Mouse (Mus musculus) ovary, postnatal 10 days (tissue): ENCODE data around the gene Filip1.

Source experiments
- DNase-seq: peaks from one replicate; pipeline ENCODE4 v3.0.0; 2022; ENCODE audit warnings: low spot score

Gene Filip1

GRCm38 (mm10) chr9:79823856-79824255, 188.8 kb downstream of the Filip1 start:
- no peak for DNase-seq

DNA sequence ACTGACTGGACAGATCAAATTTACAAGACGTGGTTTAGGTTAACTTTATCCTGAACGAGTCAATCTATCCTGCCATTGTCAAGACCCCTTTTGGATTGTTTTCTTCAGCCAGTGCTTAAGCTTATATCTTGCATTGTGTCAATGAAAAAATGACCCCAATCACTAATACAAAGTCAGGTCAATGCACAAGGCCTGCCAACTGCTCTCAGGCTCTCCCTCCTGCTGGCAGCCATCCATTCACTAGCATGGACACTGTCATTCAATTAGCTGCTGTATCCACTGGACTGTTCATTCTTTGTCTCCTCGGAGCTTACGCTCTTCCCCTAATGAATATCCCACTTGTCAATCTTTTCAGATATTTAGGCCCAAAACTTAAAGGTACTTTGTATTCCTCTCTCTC, 189.2 kb downstream of the Filip1 start:
- no peak for DNase-seq

GRCm38 (mm10) chr9:79816464-79816863, 196.2 kb downstream of the Filip1 start:
- DNase-seq, result no peak

- no peak for DNase-seq
Observed at GRCm38 (mm10) chr9:79816013-79816412, 196.6 kb downstream of the Filip1 start.

- DNase-seq, result no peak
Observed at GRCm38 (mm10) chr9:79814592-79814991, 198.1 kb downstream of the Filip1 start.

DNA sequence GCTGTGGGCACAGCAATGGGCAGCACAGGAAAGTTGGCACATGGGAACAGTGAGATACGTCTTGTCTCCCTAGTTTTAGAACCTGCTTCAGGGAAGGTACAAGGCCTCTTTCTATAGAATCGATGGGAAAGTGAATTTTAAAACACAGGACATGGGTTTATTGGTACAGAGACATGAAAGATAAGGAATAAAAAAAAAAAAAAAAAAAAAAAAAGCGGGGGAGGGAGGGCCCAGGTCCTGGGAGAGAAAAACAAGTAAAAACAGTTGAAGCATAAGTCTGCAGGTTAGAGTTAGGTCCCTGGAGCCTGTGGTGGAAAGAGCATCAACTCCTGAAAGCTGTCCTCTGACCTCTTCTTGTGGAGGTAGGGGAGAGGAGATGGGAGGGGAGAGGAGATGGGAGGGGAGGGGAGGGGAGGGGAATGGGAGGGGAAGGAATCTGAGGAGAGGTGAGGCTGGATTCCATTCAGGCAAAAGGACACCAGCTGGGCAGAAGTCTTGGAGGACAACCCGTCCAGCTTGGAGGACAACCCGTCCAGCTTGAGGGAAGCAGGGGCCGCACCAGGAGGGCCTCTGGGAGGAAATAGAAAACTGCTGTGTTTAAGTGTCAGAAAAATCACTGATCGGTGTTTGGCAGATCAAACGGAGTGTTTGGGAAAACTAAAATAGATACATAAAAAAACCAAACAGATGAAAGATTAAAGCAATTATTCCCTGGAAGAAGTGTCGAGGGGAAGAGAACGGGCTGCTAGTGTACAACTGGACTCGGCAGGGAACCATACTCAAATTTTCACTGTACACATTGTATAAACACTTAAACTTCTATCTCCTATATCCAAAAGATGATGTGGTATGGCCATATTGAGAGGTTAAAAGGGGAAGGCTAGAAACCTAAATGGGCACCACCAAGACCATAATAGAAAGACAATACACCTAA, 201.4 kb downstream of the Filip1 start:
- no peak for DNase-seq

- no peak for DNase-seq
Observed at GRCm38 (mm10) chr9:79810534-79810933, 202.1 kb downstream of the Filip1 start.

GRCm38 (mm10) chr9:79809411-79809810, 203.2 kb downstream of the Filip1 start:
- no peak for DNase-seq

GRCm38 (mm10) chr9:79807178-79807577, 205.5 kb downstream of the Filip1 start:
- DNase-seq, result no peak

DNA sequence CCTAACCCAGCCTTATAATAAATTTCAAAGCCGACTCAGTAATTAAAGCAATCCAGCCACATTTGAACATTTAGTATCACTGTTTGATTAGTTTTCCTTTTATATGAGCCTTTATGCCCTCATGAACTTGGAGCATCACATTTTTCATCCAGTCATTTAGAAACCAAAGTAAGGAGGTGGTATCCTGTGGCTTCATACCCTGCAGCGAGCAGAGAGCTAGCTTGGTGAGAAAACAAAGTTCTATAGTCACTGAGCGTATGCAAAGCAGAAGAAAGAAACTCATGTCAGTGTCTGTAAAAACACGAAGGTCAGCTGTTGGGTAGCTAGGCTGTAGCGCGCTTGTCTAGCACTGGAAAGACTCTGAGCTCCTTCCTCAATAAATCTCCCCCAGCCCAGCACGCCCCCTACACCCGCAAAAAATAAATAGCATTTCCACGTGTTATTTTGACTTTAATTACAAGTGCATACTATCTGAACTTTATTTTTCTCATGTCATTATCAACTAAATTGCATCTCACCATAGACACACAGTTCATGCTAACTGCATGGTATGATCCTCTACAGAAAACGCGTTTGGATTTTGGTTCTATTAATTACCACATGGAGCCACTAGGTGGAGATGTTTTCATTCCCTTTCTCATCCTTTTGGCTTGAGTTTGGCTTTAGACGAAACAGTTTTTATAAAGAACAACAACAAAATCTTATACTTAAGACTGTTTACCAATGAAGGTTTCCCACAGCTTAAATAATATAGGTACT, 206.2 kb downstream of the Filip1 start:
- no peak for DNase-seq

DNA sequence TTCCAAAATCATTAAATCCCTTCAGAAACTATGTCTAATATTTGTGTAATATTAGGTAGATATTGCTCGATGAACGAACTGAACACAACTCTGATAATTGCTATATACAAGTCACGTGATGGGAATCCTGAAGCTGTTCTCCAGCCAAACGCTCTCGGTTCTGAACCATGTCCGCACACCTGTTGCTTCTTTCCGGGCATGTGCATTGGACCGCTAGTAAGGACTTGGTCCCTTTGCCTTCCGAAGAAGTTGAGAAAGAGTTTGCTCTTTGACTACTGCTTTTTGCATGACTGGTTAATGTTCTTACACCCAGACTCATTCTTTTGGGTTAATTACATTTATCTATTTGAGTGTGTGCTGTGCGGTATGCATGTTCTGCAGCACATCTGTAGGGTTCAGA, 207.2 kb downstream of the Filip1 start:
- no peak for DNase-seq

GRCm38 (mm10) chr9:79796461-79797135, 216.1 kb downstream of the Filip1 start:
- DNase-seq, result no peak

GRCm38 (mm10) chr9:79795076-79795475, 217.6 kb downstream of the Filip1 start:
- no peak for DNase-seq

GRCm38 (mm10) chr9:79792841-79793835, 219.5 kb downstream of the Filip1 start, which contains the start of gene Tmem30a:
Tmem30a (minus strand) TSS chr9:79793507.
- DNase-seq, result peak; percentile 80

- no peak for DNase-seq
Observed at GRCm38 (mm10) chr9:79785794-79786085, 226.9 kb downstream of the Filip1 start.

DNA sequence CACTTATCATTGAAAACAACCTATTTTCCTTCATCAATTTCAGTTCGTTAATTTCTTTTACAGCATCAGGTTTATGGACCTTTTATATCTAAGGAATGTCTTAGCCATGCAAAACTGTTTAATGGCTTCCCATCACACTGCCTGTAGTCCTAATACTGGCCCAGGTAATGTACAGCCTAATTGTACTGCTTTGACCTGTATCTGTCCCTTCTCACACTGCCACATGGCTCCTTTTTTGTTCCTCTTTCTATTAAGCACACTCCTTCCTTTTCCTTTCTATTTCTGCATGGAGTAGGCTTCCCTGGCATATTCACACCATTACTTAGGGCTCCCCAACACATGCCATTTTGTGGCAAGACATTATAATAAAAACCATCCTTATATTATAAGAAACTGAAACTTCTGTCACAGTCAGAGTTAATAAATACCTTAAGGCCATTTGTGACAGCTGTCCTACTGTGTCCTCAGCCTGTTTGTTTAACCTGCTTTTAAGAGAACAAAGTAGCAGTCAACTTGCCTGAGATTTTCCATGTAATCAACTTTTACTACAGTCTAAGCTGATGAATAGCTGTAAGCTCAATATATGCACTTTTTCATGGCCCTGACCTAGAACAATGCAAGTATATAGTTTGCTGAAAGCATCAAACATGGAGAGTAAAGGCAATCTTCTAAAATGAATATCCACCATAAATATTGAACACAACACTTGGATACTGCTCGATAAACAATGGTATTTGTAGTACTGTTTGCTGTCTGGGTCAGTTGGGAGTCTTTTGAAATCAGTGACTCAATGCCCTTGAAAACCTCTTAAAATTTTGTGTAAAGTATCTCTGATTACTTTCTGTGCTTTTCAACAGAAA, 227.5 kb downstream of the Filip1 start:
- no peak for DNase-seq

DNA sequence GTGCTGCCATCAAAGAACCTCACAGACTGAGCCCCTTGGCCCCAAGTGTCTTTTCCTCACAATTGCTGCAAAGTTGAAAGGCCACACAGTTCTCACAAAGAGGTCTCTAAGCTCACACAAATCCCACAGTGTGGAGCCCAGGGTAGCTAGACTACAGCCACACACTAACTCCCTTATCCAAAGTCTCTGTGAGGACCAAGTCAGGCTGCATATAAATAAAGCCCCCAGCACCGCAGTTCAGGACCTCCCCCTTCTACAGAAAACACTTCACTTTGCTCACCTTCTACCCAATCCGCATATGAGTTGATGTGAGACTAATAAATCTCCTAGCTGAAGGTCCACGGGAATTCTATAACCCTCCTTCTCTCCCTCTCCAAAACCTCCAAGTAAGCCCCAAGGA, 228.2 kb downstream of the Filip1 start:
- DNase-seq, result no peak

- no peak for DNase-seq
Observed at GRCm38 (mm10) chr9:79779354-79779753, 233.3 kb downstream of the Filip1 start.

DNA sequence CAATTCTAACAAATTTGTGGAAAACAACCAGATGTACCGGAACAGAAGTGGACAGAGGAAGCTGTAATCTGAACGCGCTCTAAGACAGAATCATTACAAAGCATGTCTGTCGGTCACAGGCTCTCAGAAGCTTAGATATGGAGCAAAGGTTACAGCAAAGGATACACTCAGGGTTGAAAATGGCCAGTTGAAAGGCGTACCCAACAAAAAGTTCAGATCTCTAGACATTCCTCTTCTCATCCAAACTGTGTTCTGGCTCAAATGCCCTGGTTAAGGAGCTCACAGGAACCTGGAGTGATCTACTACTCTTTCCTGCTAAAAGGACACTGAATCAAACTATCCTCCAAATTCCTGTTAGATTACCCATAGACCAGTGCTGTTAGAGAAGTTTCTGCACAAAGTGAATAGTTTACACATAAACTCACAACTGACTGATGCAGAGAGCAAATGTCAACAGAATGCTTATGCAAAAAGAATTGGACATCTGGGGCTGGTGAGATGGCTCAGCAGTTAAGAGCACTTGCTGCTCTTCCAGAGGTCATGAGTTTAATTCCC, 245.6 kb downstream of the Filip1 start:
- DNase-seq, result no peak

GRCm38 (mm10) chr9:79765329-79765728, 247.3 kb downstream of the Filip1 start:
- DNase-seq, result no peak
